Mouse (Mus musculus) lung, postnatal 0 days (tissue): ENCODE results near the gene Zscan29.
A peak's percentile ranks its signal among the peaks of the same experiment; 100 is the strongest.

Source experiments
- CTCF ChIP-seq: IDR thresholded peaks from 2 replicates; pipeline ENCODE4 v1.5.1; 2016; ENCODE audit warnings: antibody characterized with exemption, mild to moderate bottlenecking
- EP300 ChIP-seq: IDR thresholded peaks from 2 replicates; pipeline ENCODE4 v1.6.1; 2016; ENCODE audit warnings: antibody characterized with exemption, mild to moderate bottlenecking, control low read depth

DNA sequence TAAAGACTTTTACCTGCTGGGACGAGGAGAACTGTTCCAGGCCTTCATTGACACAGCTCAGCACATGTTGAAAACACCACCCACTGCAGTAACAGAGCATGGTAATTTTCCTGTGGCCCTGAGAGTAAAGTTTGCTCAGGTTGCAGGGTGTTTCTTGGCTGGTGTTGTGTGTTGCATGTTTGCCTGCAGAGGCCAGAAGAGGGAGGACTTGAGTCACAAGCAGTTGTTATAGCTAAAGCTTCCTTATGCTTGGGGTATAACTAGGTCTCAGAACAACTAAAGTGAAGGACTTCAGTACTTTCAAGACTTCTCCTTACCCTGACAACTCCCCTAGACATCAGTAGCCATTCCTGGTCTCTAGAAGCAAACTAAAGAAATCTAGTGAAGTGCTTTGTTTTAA is 17.6 kb upstream of the Zscan29 start:
- peak; percentile 45 for TF ChIP-seq CTCF
- TF ChIP-seq EP300, result no peak
